Mouse (Mus musculus) testis, adult 2 months (tissue): ENCODE data around the gene 1700067K01Rik.

ENCODE experiments used
- CTCF ChIP-seq: fragments of 200-500 bp; IDR thresholded peaks from 2 replicates; pipeline ENCODE4 v1.5.1; 2012; ENCODE audit warnings: low read depth, mild to moderate bottlenecking, inconsistent platforms, low read length, moderate library complexity; ENCODE audit not compliant: control insufficient read depth, insufficient read depth, insufficient replicate concordance
- POLR2A ChIP-seq: fragments of 200-500 bp; IDR thresholded peaks from 2 replicates; pipeline ENCODE4 v1.6.1; 2012; ENCODE audit warnings: low read depth, mild to moderate bottlenecking, inconsistent platforms, low read length, moderate library complexity; ENCODE audit not compliant: control insufficient read depth

- no peak for TF ChIP-seq CTCF
- no peak for TF ChIP-seq POLR2A
Measured at GRCm38 (mm10) chr8:83964015-83964765, 37.1 kb upstream of the 1700067K01Rik start.
